Mouse (Mus musculus) right cerebral cortex, adult 2 months (tissue): Measurements from ENCODE around the gene Oas1d.
"Not testable (repeated sequence)": the region's sequence is repeated elsewhere in the genome, so short reads cannot be mapped to it uniquely, and the experiment has no call there.

Experiments
- DNase-seq, 2 experiments: peaks; one replicate each; pipeline ENCODE4 v3.0.0; 2021 to 2022; ENCODE audit warnings: low spot score in 2 of 2

The Oas1d gene

DNA sequence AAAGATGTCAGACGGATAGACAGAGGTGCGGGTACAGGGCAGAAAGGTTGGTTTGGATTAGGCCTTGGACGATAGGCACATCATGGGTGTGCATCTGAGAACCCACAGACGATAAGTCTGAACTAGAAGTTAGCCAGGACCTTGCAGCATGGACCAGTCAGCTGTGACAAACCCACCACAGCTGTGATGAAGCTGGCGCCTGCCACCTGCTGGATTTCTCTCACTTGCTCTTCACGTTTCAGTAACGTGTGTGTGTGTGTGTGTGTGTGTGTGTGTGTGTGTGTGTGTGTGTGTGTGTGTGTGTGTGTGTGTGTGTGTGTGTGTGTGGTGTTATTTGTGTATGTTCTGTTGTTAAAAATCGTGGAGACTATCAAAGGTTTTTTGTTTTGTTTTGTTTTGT lies at the start of gene Oas1d:
Gene Oas1d (plus strand): TSS at position 333 of the 400 bp plus-strand sequence.
- not testable (repeated sequence) for DNase-seq

DNA sequence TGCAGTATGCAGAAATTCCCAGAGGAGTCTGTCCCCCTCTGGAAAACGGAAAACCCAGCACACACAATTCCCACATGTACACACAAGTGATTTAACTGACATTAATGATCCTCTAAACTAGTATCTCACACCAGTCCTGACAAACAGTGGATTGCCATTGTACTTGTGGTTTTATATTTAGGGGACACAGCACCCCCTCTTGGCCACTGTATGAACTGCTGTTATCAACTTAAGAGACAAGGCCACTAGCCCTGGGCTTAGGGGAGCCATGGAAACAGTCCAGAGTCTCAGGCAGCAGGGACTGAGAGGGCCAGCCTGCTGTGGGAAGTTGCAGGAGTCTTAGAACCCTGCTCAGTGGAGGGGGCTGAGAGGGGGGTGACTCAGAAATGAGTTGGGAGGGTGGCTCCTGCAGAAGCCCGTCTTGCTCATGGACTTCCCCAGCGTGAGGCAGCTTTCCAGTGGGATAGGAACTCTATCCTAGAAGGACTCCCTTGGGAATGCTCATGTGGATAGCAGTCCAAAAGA lies 48.9 kb upstream of the Oas1d start:
- no peak for DNase-seq

DNA sequence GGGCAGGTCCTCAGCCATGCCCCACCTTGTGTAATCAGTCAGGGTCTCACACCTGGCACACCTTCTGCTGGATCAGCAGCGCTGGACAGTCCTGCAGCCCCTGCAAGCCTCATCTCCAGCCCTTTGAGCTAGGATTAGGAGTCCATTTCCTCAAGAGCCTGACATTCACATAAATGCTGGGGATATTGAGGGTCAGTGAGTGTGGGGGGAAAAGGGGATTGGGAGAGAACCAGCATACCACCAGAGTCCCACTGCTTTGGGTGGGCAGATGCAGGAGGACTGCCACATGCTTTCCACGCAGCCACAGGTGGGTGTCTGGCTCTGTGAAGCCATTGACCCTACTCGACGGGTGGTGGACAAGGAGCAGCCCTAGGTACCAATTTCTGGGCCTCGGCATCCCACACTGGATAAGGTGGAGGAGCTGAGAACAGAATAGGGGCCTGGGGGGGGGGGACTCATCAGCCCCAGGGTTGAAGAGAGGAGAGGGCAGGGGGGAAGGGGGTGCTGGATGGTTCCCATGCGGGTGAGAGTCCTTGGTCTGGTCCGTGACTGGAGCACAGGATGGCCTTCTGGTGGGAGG lies 44.8 kb upstream of the Oas1d start:
- DNase-seq = no peak

DNA sequence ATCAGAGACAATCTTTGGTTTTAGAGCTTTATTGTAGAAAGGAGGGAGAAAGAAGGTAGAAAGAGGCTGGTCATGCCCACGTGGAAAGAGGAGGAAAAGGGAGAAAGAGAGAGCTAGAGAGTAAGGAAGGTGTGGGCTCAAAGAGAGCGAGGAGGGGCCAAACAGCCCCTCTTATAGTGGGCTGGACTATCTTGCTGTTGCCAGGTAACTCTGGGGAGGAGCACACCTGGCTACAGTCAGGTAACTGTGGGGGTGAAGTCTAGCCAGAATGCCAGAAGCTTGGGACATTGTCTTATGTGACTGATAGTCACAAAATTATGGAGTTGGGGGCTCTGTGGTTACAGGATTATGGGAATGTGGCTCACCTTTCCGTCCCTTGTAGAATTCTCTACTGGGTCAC lies 44.3 kb upstream of the Oas1d start:
- no peak for DNase-seq

DNA sequence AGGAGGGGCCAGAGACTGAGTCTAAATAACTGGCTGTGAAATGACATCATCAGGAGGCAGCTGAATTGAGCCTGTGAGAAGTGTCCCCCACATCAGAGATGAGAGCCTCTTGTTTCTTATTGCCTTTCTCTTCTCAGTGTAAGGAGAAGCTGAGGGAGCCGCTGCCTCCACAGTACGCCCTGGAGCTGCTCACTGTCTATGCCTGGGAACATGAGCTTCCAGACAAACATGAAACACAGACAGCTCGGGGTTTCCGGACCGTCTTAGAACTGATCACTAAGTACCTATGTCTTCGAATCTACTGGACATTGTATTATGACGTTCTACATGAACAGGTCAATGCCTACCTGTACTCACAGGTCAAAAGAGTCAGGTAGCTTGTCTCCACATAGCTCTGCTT lies 43.6 kb upstream of the Oas1d start:
- peak; percentile 7 to 10 for DNase-seq

DNA sequence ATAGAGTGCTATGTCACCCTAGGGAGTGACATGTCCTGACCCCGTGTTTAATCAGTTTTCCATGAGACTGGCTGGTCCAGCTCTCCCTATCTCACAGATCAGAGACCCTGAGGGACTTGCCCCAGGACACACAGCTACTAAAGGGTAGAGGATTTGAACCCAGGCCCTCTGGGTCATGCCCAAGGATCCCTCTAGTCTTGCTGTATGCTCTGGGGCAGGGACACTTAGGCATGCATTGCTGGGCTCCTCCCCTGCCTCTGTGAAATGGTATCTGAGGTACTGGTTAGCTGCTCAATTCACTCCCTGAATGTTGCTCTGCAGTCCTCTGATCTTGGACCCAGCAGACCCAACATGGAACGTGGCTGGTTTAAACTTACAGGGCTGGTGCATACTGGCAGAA lies 42.9 kb upstream of the Oas1d start:
- DNase-seq = no peak

DNA sequence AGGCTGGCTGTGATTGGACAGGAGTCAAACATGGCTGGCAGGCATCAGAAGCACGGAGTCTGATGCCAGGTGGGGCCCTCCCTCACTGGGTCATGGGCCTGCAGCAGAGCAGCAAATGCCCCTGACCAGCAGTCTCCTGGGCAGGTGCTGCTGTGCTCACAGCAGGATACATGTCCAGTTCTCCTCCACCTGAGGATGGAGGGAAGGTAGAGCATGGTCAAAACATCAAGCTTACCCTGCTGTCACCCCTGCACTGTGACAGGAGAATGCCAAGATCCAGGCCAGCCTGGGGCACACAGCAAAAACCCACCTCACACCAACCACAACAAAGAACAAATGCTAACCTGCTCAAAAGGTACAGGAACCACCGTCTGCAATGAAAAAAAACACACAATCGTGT lies 37.5 kb upstream of the Oas1d start:
- DNase-seq = not testable (repeated sequence)

DNA sequence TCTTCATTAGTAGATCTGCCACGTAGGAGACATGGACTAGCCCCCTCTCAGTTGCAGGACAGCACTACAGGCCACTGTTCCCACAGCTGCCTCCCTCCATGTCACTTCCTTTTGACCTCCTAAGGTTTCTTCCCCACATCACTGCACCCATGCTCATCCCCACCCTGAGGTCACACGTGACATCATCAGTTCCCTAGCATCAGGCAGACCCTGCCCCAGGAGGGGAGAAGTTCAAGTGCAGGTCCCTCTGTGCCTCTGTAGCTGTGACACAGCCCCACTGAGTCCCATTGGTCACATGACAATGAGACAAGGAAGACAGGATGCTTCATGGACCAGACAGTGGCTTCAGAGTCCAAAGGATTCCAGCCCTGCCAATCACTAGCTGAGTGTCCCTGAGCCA lies 36.9 kb upstream of the Oas1d start:
- DNase-seq = not testable (repeated sequence)

DNA sequence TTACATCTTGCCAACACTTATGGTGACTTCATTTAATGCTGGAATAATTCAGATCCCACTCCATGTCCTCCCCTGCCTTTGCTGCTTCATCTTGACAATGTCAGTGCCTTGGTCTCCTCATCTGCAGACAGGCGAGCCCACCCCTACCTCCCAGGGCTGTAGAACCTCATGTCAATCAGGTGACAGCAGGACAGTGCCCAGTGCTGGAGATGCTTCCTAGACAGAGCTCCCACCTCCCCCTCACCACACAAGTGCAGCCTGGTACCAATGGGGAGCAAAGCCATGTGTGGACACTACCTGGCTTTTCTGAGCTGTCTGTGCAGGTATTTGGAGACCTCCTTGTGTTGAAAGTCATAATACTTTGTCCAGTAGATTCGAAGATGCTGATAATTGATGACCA lies 35.5 kb upstream of the Oas1d start:
- DNase-seq = not testable (repeated sequence)

DNA sequence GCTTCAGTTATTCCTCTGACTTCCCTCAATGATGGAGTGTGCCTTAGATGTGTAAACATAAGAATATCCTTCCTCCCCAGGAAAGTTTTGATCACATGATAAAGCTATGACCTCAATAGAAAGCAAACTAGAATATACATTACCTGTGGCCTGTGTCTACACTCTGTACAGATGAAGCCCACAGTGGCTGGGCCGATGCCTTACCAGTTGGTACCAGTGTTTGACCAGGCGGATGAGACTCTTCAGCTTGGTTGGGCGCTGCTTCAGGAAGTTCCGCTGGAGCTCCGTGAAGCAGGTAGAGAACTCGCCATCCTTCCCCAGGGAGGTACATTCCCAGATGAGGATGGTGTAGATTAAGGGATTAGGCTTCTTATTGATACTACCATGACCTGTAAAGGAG lies 32.7 kb upstream of the Oas1d start:
- DNase-seq = not testable (repeated sequence)

DNA sequence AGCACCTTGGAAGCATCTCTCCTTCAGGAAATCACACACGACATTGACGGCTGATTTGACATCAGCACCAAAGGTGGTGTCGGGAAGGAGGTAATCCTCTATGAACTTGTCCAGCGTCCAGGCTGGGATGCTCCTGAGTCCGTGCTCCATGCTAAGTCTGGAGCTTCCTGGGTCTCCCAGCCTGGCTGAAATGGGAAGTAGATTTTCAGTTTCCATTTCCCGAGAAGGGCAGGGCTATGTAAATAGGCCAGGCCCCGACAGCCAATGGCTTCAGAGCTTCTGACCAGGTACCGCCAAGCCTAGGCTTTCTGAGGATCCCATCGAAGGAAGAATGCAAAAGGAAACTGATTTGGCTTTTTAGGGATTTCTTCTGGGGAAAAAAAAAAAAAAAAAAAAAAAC lies 26.9 kb upstream of the Oas1d start, which contains the start of gene Oas1g:
Gene Oas1g (minus strand): TSS at position 201 of the 400 bp plus-strand sequence.
- DNase-seq = not testable (repeated sequence)

DNA sequence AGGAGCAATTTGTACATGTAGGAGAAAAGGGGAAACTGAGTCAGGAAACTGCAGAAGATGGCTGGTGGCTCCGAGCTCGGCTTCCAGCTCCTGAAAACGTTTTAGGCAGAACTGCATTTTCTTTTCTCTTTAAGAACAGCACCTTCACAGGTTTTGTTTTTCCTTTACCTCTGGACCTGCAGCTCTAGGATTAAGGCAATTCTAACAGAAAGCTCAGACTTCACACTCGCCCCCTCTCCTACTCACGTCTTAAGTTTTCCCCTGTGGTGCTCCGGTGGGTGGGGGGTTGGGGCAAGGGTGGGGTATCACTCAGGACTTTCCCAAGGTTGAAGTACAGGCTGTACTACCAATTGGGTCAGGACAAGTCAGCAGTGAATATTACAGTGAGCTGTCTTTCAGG lies 26.5 kb upstream of the Oas1d start:
- no peak for DNase-seq

DNA sequence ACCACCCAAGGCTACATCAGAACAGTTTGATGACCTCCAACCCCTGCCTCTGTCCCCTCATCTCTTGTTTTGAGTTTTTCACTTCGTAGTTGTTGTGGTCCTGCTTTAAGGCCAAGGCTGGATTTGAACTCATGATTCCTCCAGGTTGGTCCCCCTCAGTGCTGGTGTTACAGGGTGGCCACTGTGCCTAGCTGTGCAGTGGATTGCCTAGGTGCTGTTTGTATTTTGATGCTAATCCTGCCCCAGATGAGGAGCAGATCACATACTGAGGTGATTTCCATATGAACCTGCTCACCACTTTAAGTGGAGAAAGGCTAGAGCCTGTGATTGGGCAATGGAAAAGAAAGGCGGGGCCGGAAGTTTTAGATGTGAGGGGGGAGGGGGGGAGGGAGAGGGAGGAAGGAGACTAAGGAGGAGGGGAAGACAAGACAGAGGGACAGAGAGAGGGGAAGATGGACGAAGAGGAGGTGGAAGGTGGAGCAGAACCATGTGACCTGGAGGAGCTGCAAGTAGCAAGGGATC lies 26.0 kb upstream of the Oas1d start:
- not testable (repeated sequence) for DNase-seq

DNA sequence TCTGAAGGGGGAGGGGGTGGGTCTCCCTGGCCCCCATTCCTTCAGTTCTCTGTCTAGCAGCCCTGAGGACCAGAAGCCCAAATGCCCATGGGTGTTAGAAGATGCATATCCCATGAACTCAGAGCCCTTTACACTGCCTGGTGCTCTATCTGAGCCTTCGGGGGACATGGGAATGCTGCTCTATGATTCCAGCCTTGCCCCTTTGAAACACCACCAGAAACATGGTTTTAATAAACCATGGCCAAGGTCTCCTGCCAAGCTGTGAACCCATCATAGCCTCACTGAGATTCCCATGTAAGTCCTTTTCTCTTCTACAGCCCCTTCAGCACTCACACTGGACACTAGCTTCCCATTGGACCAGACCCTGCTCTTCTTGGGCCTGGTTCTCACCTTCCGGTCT lies 24.3 kb upstream of the Oas1d start:
- no peak for DNase-seq

DNA sequence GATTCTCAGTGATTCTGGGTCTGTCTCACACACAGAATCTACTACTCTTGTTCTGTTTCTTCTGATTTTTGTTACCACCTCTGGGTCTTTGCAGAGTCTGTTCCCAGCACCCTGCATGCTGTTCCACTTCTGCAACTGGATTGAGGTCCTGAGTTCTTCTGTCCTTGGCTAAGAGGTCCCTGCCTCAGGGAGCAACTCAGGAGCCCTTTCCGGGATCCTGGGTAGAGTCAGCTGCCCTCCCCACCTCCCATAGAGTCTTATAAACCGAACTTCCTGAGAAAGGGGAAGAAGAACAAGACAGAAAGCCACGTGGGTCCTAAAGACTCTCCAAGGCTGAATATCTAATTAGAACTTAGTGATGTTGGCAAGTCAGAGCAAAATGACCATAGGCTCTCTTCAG lies 23.3 kb upstream of the Oas1d start:
- DNase-seq = no peak

DNA sequence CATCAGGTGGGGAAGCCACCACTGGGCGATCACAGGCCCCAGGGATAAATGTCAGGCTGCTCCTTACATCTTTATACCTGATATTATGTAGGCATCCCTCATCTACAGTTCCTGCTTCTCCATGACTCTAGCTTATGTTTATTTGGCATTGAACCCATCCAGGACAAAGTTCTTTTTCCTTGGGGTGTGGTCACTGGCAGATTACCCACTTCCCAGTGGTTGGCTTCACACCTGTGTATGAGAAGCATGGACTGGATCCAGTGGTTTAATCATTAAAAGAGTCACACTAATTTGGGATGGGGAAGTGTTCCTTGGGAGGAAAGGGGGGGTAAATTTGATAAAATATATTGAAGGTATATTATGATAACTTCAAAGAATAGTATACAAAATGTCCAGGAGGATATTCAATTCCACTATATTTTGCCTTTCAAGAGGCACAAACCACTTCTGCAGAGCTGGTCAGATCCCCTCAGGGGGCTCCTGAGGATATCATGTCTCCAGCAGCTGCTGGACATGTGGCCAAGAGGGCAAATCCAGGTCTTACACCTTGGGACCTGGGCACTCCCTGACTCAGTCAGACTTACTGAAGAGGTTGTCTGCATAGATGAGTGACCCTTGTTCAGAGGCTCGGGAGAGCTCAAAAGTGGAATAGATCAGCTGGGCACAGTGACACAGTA lies 22.6 kb upstream of the Oas1d start:
- DNase-seq = not testable (repeated sequence)

DNA sequence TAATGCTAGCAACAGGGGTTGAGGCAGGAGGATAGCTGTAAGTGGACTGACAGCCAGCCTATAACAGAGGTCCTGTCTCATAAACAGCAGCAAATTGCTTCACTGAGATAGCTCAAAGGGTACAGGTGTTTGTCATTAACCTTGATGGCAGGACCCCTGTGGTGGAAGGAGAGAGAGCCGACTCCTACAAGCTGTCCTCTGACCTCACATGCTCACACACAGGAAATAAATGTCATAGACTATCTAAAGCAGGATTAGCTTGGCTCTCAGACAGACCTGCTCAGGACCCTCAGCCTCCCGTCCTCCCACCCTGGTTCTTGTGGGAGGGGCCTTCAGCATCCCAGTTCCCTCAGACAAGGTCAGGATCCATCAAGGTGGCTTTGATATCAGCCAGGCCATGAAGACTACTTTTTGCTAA lies 22.1 kb upstream of the Oas1d start:
- no peak for DNase-seq

DNA sequence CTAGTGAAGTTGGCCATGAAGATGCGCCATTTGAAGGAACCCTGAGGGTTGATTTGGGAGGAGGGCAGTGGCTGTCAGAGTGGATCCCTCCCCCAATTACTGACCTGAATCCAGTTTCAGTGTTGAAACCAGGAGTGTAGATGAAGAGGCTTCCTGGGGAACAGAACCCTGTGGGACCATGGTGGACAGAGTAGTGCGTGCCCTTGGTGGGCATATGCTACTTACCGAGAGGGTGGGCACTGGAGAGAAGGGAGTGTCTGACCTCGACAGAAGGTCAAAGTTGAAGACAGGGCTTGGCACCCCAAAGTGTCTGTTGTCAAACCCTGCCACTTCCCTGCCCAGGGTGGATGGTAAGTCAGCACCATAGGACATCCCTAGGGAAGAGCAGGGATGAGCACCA lies 20.5 kb upstream of the Oas1d start:
- not testable (repeated sequence) for DNase-seq

DNA sequence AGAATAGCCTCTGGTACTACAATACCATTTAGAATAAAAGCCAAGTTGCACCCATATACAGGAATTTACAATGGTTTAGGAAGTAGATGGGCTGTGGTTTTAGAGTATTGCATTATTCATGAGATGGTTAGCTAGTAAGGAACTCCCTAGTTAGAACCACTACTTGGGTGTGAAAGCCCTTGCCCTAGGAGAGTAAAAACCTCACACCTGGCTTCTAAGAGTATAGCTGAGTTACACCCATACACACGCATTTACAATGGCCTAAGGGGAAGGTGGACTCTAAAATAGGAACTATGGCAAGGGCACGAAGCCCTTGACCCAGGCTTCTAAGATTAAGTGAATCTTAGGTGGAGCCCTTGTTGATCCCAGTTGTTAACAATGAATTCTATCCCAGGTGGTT lies 19.6 kb upstream of the Oas1d start:
- not testable (repeated sequence) for DNase-seq

DNA sequence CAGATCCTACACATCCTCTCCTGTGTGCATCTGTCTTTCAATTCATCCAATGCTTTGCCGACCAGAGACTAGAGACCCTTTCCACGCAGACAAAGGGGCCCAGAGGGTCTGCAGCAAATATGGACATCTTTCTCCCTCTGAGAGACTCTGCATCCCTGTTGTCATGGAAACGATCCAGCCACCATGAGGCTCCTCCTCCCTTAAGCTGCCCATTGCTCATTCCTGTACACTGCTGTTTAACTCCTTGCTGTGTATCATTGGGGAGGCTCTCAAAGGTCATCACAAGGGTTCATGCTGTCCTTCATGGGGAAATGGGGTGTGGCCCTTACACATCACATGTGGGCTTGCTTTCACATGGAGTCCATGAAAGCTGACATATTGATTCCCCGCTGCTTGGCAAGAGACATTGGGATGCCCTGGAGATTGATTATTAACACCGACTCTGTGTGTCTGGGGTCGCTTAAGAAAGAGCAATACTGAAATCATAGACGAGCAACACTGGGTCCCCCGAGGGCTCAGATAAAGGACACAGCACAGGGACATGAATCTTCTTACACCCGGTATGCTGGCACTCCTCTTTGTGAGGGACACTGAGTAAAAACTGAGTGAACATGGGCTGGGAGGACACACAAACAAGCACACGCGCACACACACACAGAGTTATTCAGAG lies 19.0 kb upstream of the Oas1d start:
- DNase-seq = no peak

DNA sequence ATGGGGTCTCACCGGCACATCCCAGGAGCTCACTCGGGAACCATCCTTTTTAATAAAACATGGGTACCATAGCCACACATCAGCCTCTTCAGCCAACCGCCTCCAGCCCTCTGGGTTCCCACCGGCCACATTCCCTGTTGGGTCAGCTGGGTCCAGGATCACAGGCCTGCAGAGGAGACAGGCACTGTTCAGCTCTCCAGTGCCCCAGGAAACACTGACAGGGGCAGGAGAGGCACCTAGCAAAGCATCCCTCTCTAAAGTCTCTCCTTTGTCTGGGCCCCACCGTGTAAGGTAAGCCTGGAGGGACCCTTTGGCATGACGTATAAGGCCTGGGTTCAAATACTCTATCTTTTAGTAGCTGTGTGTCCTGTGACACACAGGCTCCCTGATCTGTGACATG lies 16.0 kb upstream of the Oas1d start:
- DNase-seq = no peak

DNA sequence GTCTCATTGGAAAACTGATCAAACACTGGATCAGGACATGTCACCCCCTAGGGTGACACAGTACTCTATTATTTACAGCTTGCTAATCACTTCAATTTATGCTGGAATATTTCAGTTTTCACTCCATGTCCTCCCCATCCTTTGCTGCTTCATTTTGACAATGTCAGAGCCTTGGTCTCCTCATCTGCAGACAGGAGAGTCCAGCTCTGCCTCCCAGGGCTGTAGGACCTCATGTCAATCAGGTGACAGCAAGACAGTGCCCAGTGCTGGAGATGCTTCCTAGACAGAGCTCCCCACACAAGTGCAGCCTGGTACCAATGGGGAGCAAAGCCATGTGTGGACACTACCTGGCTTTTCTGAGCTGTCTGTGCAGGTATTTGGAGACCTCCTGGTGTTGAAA lies 15.6 kb upstream of the Oas1d start:
- no peak for DNase-seq

DNA sequence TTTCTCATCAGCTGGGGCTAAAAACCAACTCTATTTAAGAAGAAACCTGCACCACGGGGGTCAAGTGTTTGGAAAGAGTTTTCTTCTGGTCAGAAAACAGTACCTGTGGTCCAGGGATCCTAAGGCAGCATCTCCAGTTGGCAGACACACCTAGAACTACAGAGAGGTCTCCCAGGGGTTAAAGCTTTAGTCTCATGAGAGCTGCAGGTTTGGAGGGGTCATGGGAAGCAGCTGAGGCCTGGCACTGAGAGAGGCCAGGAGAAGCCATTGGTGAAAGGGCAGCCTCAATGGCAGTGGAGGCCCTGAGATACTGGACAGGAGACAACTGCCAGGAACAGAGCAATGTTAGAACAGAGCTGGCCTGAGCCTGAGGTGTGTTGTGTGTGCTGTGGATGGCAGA lies 13.7 kb upstream of the Oas1d start:
- no peak for DNase-seq
